Mouse (Mus musculus) forebrain, embryonic 15.5 days (tissue): ENCODE results near the gene Mybpc3. TPM values are rescaled to one million over a fixed set of nuclear protein-coding genes. Genes with fewer than 3 reads are reported as not detected.

Experiments
- ATAC-seq: fragments of 200-750 bp; cut with Nextera tagmentation; replicated peaks from 2 replicates; pipeline ENCODE4 v1.8.0; 2017; ENCODE audit warnings: mild to moderate bottlenecking, moderate TSS enrichment, moderate library complexity
- H3K27ac ChIP-seq: fragments of 300-500 bp; sonication (generic); replicated peaks from 2 replicates; pipeline ENCODE4 v1.5.1; 2015; ENCODE audit warnings: mild to moderate bottlenecking, inconsistent platforms
- H3K27me3 ChIP-seq: fragments of 300-500 bp; sonication (generic); 2 replicates; pipeline ENCODE4 v1.6.1; 2015; ENCODE audit warnings: inconsistent platforms
- H3K36me3 ChIP-seq: fragments of 300-500 bp; sonication (generic); 2 replicates; pipeline ENCODE4 v1.6.1; 2015; ENCODE audit warnings: mild to moderate bottlenecking, inconsistent platforms
- H3K4me1 ChIP-seq: fragments of 300-500 bp; sonication (generic); 2 replicates; pipeline ENCODE4 v1.6.1; 2015; ENCODE audit warnings: inconsistent platforms
- H3K4me2 ChIP-seq: fragments of 300-500 bp; sonication (generic); replicated peaks from 2 replicates; pipeline ENCODE4 v1.6.1; 2015; ENCODE audit warnings: mild to moderate bottlenecking, inconsistent platforms
- H3K4me3 ChIP-seq: fragments of 300-500 bp; sonication (generic); 2 replicates; pipeline ENCODE4 v1.5.1; 2015; ENCODE audit warnings: mild to moderate bottlenecking, inconsistent platforms
- H3K9ac ChIP-seq: fragments of 300-500 bp; sonication (generic); replicated peaks from 2 replicates; pipeline ENCODE4 v1.6.1; 2015; ENCODE audit warnings: mild to moderate bottlenecking, inconsistent platforms
- H3K9me3 ChIP-seq: fragments of 300-500 bp; sonication (generic); 2 replicates; pipeline ENCODE4 v1.6.1; 2016; ENCODE audit warnings: inconsistent platforms
- WGBS: fragments of 180-500 bp; shearing (Covaris S2); methylation state at CpG from one replicate; pipeline ENCODE4 v1.1.7; 2015; ENCODE audit warnings: mixed read lengths; 5-methylcytosine and 5-hydroxymethylcytosine counted together
- polyA plus RNA-seq: library from polyadenylated mRNA; unstranded; fragments of >200 nt; fragmentation: Nextera tagmentation; extraction: Ambion mirVana; gene quantifications from 2 replicates; pipeline ENCODE4 v1.2.1, GENCODE M21; 2015

Gene Mybpc3
- polyA plus RNA-seq = 0.14 TPM in 1 of 2 replicates, not detected in the other

GRCm38 (mm10) chr2:91117585-91118275 lies at the start of gene Mybpc3:
Gene Mybpc3 (plus strand): TSS chr2:91118144.
- no peak for ATAC-seq
- Histone ChIP-seq H3K36me3 (no peaks in the 10 kb centered on the region), H3K4me2 (no peak within 1 kb of the TSS), H3K9ac (no peak within 1 kb of the TSS), H3K4me3 (no peak within 1 kb of the TSS), H3K27me3 (peaks cover 4% of the 10 kb centered on the region; the same call in 1 of the 2 replicates), H3K4me1 (peaks cover 7% of the 10 kb centered on the region), H3K27ac (no peak within 1 kb of the TSS), H3K9me3 (no peaks in the 10 kb centered on the region)
- WGBS = 86% methylated on average over 11 of the region's 11 CpGs

DNA sequence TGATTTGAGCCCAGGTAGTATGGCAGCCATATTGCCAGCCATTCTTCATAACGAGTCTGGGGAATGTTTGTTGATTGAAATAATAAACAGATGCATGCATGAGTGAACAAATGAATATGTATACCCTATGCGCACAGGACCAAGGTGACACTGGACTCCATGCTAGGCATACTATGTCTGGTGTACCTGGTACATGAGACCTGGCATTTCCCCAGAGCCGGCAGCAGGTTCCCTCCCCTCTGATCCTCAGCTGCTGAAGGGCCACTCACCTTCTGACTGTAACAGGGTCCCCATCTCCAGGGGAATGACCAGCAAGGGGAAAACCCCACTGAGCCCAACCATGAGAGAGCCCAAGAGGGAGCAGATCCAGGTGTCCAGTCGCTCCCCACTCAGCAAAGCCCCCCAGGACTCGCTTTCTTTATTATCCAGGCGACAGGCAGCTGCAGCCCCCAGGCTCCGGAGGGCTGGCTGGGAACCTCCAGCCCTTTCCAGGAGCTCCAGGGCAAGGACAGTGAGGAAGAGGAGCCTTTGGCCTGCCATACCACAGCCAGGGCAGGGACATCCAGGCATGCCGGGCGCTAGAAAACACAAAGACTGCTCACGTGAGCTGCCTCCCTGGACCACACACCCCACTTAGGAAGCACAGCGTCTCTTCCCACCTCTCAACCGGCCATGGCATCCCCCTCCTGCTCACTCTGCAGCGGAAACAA lies 49.6 kb upstream of the Mybpc3 start:
- no peak for ATAC-seq
- H3K4me2 ChIP-seq = peak overlapping the region; percentile 58
- WGBS = 52% methylated on average over 13 of the region's 13 CpGs
- H3K4me1 ChIP-seq = peaks cover 26% of the 10 kb centered on the region
- H3K9me3 ChIP-seq = no peaks in the 10 kb centered on the region
- peaks cover 16% of the 10 kb centered on the region; the same call in 1 of the 2 replicates for H3K36me3 ChIP-seq
- no peak overlapping the region; the same call in 1 of the 2 replicates for H3K4me3 ChIP-seq
- peak overlapping the region; percentile 70; the same call in 1 of the 2 replicates for H3K9ac ChIP-seq
- no peak overlapping the region for H3K27ac ChIP-seq
- no peaks in the 10 kb centered on the region for H3K27me3 ChIP-seq

GRCm38 (mm10) chr2:91068872-91069165 lies 49.1 kb upstream of the Mybpc3 start:
- Histone ChIP-seq H3K4me3 (peak overlapping the region; percentile 74), H3K27me3 (no peaks in the 10 kb centered on the region), H3K9me3 (no peaks in the 10 kb centered on the region), H3K27ac (no peak overlapping the region), H3K4me1 (peaks cover 26% of the 10 kb centered on the region), H3K9ac (peak overlapping the region; percentile 70; the same call in 1 of the 2 replicates), H3K4me2 (peak overlapping the region; percentile 58), H3K36me3 (peaks cover 11% of the 10 kb centered on the region; the same call in 1 of the 2 replicates)
- ATAC-seq = no peak
- 48% methylated on average over 6 of the region's 6 CpGs for WGBS

- Histone ChIP-seq H3K27ac (peak overlapping the region; percentile 79), H3K9ac (peak overlapping the region; percentile 70), H3K4me1 (peaks cover 26% of the 10 kb centered on the region), H3K9me3 (no peaks in the 10 kb centered on the region), H3K4me2 (peak overlapping the region; percentile 58), H3K27me3 (no peaks in the 10 kb centered on the region), H3K4me3 (peak overlapping the region; percentile 74), H3K36me3 (0 out of 2 replicates have a peak, but pooled peaks cover 5% of the 10 kb centered on the region)
- WGBS = 10% methylated on average over 14 of the region's 14 CpGs
- peak; percentile 2; the same call in 1 of the 2 replicates for ATAC-seq
Measured at GRCm38 (mm10) chr2:91069306-91070000, 48.5 kb upstream of the Mybpc3 start.

- Histone ChIP-seq H3K4me1 (peaks cover 26% of the 10 kb centered on the region), H3K4me3 (peak within 1 kb of the TSS; percentile 74), H3K9ac (peak within 1 kb of the TSS; percentile 70), H3K27ac (peak within 1 kb of the TSS; percentile 79), H3K9me3 (no peaks in the 10 kb centered on the region), H3K27me3 (no peaks in the 10 kb centered on the region), H3K4me2 (peak within 1 kb of the TSS; percentile 58), H3K36me3 (0 out of 2 replicates have a peak, but pooled peaks cover 4% of the 10 kb centered on the region)
- WGBS = under 1% methylated on average over 68 of the region's 69 CpGs
- ATAC-seq = peak; percentile 98
Measured at GRCm38 (mm10) chr2:91070076-91070800, 47.7 kb upstream of the Mybpc3 start, which contains the start of gene Slc39a13. Gene Slc39a13 (minus strand): TSS chr2:91070417.

- Histone ChIP-seq H3K9ac (peak overlapping the region; percentile 70), H3K9me3 (no peaks in the 10 kb centered on the region), H3K4me1 (peaks cover 26% of the 10 kb centered on the region), H3K36me3 (0 out of 2 replicates have a peak, but pooled peaks cover 4% of the 10 kb centered on the region), H3K4me3 (peak overlapping the region; percentile 74), H3K4me2 (peak overlapping the region; percentile 58), H3K27me3 (no peaks in the 10 kb centered on the region), H3K27ac (peak overlapping the region; percentile 79)
- WGBS = 86% methylated on average over 10 of the region's 10 CpGs
- no peak for ATAC-seq
Measured at GRCm38 (mm10) chr2:91071059-91071458, 46.9 kb upstream of the Mybpc3 start.

GRCm38 (mm10) chr2:91072092-91072491 lies 45.9 kb upstream of the Mybpc3 start:
- Histone ChIP-seq H3K27ac (no peak overlapping the region), H3K27me3 (no peaks in the 10 kb centered on the region), H3K4me3 (no peak overlapping the region), H3K4me2 (no peak overlapping the region), H3K4me1 (peaks cover 26% of the 10 kb centered on the region), H3K9ac (no peak overlapping the region), H3K9me3 (no peaks in the 10 kb centered on the region), H3K36me3 (0 out of 2 replicates have a peak, but pooled peaks cover 3% of the 10 kb centered on the region)
- WGBS = 46% methylated on average over 1 of the region's 1 CpGs
- ATAC-seq = no peak

DNA sequence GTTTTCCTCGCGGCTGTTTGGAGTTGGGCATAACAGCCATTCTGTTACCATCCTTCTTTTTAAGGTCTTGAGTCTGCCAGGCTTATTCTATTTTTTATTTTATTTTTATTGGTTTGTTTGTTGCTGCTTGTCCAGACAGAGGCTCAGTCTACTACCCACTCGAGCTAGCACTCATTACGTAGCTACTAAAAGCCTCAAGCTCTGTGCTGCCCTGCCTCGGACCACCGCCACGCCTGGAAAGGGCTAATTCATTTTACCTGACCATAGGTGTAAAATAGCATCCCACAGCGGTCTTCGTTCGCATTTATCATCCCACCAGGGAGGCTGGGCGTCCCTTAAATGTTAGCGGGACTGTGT lies 40.0 kb upstream of the Mybpc3 start:
- Histone ChIP-seq H3K27me3 (no peaks in the 10 kb centered on the region), H3K9ac (no peak overlapping the region), H3K36me3 (no peaks in the 10 kb centered on the region), H3K9me3 (no peaks in the 10 kb centered on the region), H3K4me2 (peak overlapping the region; percentile 87), H3K4me3 (peak overlapping the region; percentile 49), H3K4me1 (peaks cover 9% of the 10 kb centered on the region), H3K27ac (no peak overlapping the region)
- WGBS = 7% methylated on average over 12 of the region's 12 CpGs
- 0 out of 2 replicates have a peak, but pooled peaks have one; percentile 47 for ATAC-seq

- Histone ChIP-seq H3K27ac (no peak overlapping the region), H3K4me2 (peak overlapping the region; percentile 87), H3K36me3 (no peaks in the 10 kb centered on the region), H3K4me1 (peaks cover 9% of the 10 kb centered on the region), H3K9ac (peak overlapping the region; percentile 59), H3K4me3 (peak overlapping the region; percentile 49), H3K27me3 (no peaks in the 10 kb centered on the region), H3K9me3 (no peaks in the 10 kb centered on the region)
- WGBS = under 1% methylated on average over 34 of the region's 36 CpGs
- peak; percentile 73 for ATAC-seq
Measured at GRCm38 (mm10) chr2:91078314-91079025, 39.5 kb upstream of the Mybpc3 start.

GRCm38 (mm10) chr2:91079026-91079384 lies 38.9 kb upstream of the Mybpc3 start:
- no peak for ATAC-seq
- H3K4me1 ChIP-seq = peaks cover 9% of the 10 kb centered on the region
- H3K9ac ChIP-seq = peak overlapping the region; percentile 59
- H3K9me3 ChIP-seq = no peaks in the 10 kb centered on the region
- H3K27me3 ChIP-seq = no peaks in the 10 kb centered on the region
- peak overlapping the region; percentile 49 for H3K4me3 ChIP-seq
- no peaks in the 10 kb centered on the region for H3K36me3 ChIP-seq
- no peak overlapping the region for H3K27ac ChIP-seq
- peak overlapping the region; percentile 87 for H3K4me2 ChIP-seq
- 38% methylated on average over 5 of the region's 5 CpGs for WGBS
